Mouse (Mus musculus) myocyte (in vitro differentiated cells): ENCODE measurements around the gene Fth1. TPM values are rescaled to one million over a fixed set of nuclear protein-coding genes. Genes with fewer than 3 reads are reported as not detected.

Source experiments
- H3K27me3 ChIP-seq: one replicate; pipeline ENCODE4 v1.6.1; 2011; ENCODE audit not compliant: control insufficient read depth, insufficient read depth, insufficient read length
- H3K36me3 ChIP-seq: one replicate; pipeline ENCODE4 v1.6.1; 2011; ENCODE audit not compliant: control insufficient read depth, insufficient read depth
- H3K4me2 ChIP-seq: one replicate; pipeline ENCODE4 v1.6.1; 2011; ENCODE audit warnings: low read depth, control low read depth
- H3K4me3 ChIP-seq: one replicate; pipeline ENCODE4 v1.5.1; 2011; ENCODE audit warnings: mild to moderate bottlenecking, control low read depth, moderate library complexity
- H3K79me2 ChIP-seq: one replicate; pipeline ENCODE4 v1.6.1; 2011; ENCODE audit not compliant: control insufficient read depth, insufficient read depth
- H3ac ChIP-seq: one replicate; pipeline ENCODE4 v1.6.1; 2011; ENCODE audit not compliant: control insufficient read depth, insufficient read length
- CEBPB ChIP-seq: IDR thresholded peaks from 2 replicates; pipeline ENCODE4 v1.6.1; 2011; ENCODE audit warnings: mild to moderate bottlenecking, moderate library complexity; ENCODE audit not compliant: poor library complexity, insufficient read depth, severe bottlenecking
- E2F4 ChIP-seq: IDR thresholded peaks from one replicate; pipeline ENCODE4 v1.6.1; 2011; ENCODE audit warnings: mild to moderate bottlenecking, control low read depth, moderate library complexity; ENCODE audit not compliant: insufficient read depth
- MAX ChIP-seq: IDR thresholded peaks from one replicate; pipeline ENCODE4 v1.6.1; 2011; ENCODE audit warnings: low read depth, mild to moderate bottlenecking, control low read depth
- MYOD1 ChIP-seq, 3 experiments: IDR thresholded peaks; one replicate each; pipeline ENCODE4 v1.6.1; 2011; ENCODE audit warnings: control low read depth in 2 of 3, low read depth in 2 of 3, mild to moderate bottlenecking in 2 of 3, moderate library complexity in 1 of 3; ENCODE audit not compliant: insufficient read length in 2 of 3, control insufficient read depth in 1 of 3
- MYOG ChIP-seq, 3 experiments: IDR thresholded peaks; one replicate each; pipeline ENCODE4 v1.6.1; 2011; ENCODE audit warnings: control low read depth in 2 of 3, low read depth in 2 of 3, mild to moderate bottlenecking in 2 of 3; ENCODE audit not compliant: insufficient read length in 2 of 3, control insufficient read depth in 1 of 3, insufficient read depth in 1 of 3
- POLR2A ChIP-seq: IDR thresholded peaks from one replicate; pipeline ENCODE4 v1.6.1; 2011; ENCODE audit warnings: low read depth, mild to moderate bottlenecking, control low read depth, moderate library complexity; ENCODE audit not compliant: insufficient read length
- POLR2AphosphoS2 ChIP-seq: IDR thresholded peaks from one replicate; pipeline ENCODE4 v1.6.1; 2011; ENCODE audit warnings: low read depth, control low read depth; ENCODE audit not compliant: insufficient read length
- REST ChIP-seq: IDR thresholded peaks from one replicate; pipeline ENCODE4 v1.6.1; 2011; ENCODE audit warnings: mild to moderate bottlenecking, control low read depth, moderate library complexity; ENCODE audit not compliant: insufficient read depth, insufficient read length
- SRF ChIP-seq: IDR thresholded peaks from one replicate; pipeline ENCODE4 v1.6.1; 2011; ENCODE audit warnings: low read depth; ENCODE audit not compliant: control insufficient read depth, insufficient read length
- TCF12 ChIP-seq: IDR thresholded peaks from one replicate; pipeline ENCODE4 v1.6.1; 2011; ENCODE audit warnings: mild to moderate bottlenecking, control low read depth; ENCODE audit not compliant: poor library complexity, insufficient read depth, severe bottlenecking
- TCF3 ChIP-seq: IDR thresholded peaks from one replicate; pipeline ENCODE4 v1.6.1; 2011; ENCODE audit warnings: low read depth, control low read depth; ENCODE audit not compliant: insufficient read length
- USF1 ChIP-seq: IDR thresholded peaks from one replicate; pipeline ENCODE4 v1.6.1; 2011; ENCODE audit warnings: low read depth, mild to moderate bottlenecking, control low read depth, moderate library complexity
- polyA plus RNA-seq: library from polyadenylated mRNA; unstranded; fragments of >200 nt; fragmentation: generic; extraction: Trizol; gene quantifications from one replicate; pipeline ENCODE4 v1.2.1, GENCODE M21; 2012; ENCODE audit warnings: missing spikeins

The Fth1 gene
- polyA plus RNA-seq, 1 experiment = 6,603 TPM

GRCm38 (mm10) chr19:10033211-10033973 is 53.0 kb downstream of the Fth1 start:
- no peaks in the 10 kb centered on the region for H3K36me3 ChIP-seq

GRCm38 (mm10) chr19:10034356-10034755 is 54.0 kb downstream of the Fth1 start:
- H3ac ChIP-seq = no peak overlapping the region
- TF ChIP-seq USF1 (no peak), CEBPB (no peak), MYOD1 (IDR thresholded peaks at IDR 0.05; ENCODE audit: control insufficient read depth in 1 of 3, insufficient read length in 2 of 3, low read depth in 2 of 3) (no peak), TCF3 (no peak), POLR2AphosphoS2 (no peak), TCF12 (no peak), MYOG (IDR thresholded peaks at IDR 0.05; ENCODE audit: control insufficient read depth in 1 of 3, insufficient read depth in 1 of 3, insufficient read length in 2 of 3, low read depth in 2 of 3) (no peak), POLR2A (no peak)
- no peaks in the 10 kb centered on the region for H3K27me3 ChIP-seq
- H3K79me2 ChIP-seq = no peaks in the 10 kb centered on the region
- H3K4me2 ChIP-seq = no peak overlapping the region
- H3K36me3 ChIP-seq = no peaks in the 10 kb centered on the region
- H3K4me3 ChIP-seq = no peak overlapping the region

More at GRCm38 (mm10) chr19:10033211-10033973, 53.0 kb downstream of the Fth1 start:
- TF ChIP-seq CEBPB (no peak), MYOD1 (IDR thresholded peaks at IDR 0.05; ENCODE audit: control insufficient read depth in 1 of 3, insufficient read length in 2 of 3, low read depth in 2 of 3) (no peak), USF1 (no peak), POLR2AphosphoS2 (no peak), E2F4 (no peak), MAX (no peak), MYOG (IDR thresholded peaks at IDR 0.05; ENCODE audit: control insufficient read depth in 1 of 3, insufficient read depth in 1 of 3, insufficient read length in 2 of 3, low read depth in 2 of 3) (no peak), POLR2A (no peak), REST (no peak), TCF12 (no peak), SRF (no peak), TCF3 (no peak)
- Histone ChIP-seq H3K79me2 (no peaks in the 10 kb centered on the region), H3ac (no peak overlapping the region), H3K4me3 (no peak overlapping the region), H3K27me3 (no peaks in the 10 kb centered on the region), H3K4me2 (no peak overlapping the region)

Other genes starting within 250 kb of the Fth1 start
- gene Scgb2a2, start 133.0 kb upstream of the Fth1 start, polyA plus RNA-seq = not detected
- gene Incenp, start 81.0 kb upstream of the Fth1 start, polyA plus RNA-seq = 39.0 TPM
- 6.6 TPM for gene Best1, start 21.0 kb downstream of the Fth1 start, polyA plus RNA-seq
- 15.2 TPM for gene Rab3il1, start 21.1 kb downstream of the Fth1 start, polyA plus RNA-seq
- gene Fads3, start 61.0 kb downstream of the Fth1 start, polyA plus RNA-seq = 557 TPM
- 157 TPM for gene Fads2, start 121.1 kb downstream of the Fth1 start, polyA plus RNA-seq
- gene Fads1, start 202.3 kb downstream of the Fth1 start, polyA plus RNA-seq = 120 TPM
- 291 TPM for gene Tmem258, start 223.4 kb downstream of the Fth1 start, polyA plus RNA-seq
- gene Fen1, start 223.6 kb downstream of the Fth1 start, polyA plus RNA-seq = 14.1 TPM